Mouse (Mus musculus) ovary, postnatal 36 days (tissue): Measurements from ENCODE around the gene Kremen2.

Experiments
- DNase-seq: peaks from one replicate; pipeline ENCODE4 v3.0.0; 2022; ENCODE audit warnings: low spot score, mixed read lengths

Gene Kremen2

DNA sequence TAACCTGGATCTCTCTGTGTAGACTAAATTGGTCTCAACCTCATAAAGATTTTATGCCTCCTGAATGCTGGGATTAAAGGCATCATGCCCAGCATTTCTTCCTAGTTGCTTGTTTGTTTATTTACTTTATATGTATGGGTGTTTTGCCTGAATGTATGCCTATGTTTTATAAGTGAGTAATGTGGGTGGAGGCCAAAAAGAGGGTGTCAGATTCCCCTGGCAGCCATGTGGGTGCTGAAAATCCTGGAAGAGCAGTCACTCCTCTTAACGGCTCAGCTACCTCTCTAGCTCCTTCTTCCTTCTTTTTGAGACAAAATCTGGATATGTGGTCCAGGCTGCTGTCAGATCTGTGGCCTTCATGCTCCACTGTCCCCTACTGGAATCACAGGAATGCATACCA lies 15.2 kb downstream of the Kremen2 start:
- DNase-seq = no peak

DNA sequence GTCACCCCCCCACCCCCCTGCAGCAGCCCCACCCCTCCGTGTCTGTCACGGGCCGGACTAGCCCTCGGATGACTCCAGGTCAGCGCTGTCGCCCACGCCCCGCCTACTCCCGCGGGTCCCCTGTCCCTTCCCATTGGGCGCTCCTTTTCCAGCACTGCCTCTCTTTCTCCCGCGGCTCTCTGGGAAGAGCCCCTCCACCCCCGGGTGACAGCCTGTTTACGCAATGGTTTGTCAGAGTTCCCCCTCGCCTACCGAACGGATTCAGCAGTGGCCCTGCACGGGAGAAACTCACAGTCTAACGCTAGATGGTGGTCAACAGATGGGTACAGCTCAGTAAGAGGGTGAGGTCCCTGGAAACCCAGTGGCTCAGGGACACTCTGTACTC lies 18.9 kb downstream of the Kremen2 start:
- peak; percentile 74 for DNase-seq

DNA sequence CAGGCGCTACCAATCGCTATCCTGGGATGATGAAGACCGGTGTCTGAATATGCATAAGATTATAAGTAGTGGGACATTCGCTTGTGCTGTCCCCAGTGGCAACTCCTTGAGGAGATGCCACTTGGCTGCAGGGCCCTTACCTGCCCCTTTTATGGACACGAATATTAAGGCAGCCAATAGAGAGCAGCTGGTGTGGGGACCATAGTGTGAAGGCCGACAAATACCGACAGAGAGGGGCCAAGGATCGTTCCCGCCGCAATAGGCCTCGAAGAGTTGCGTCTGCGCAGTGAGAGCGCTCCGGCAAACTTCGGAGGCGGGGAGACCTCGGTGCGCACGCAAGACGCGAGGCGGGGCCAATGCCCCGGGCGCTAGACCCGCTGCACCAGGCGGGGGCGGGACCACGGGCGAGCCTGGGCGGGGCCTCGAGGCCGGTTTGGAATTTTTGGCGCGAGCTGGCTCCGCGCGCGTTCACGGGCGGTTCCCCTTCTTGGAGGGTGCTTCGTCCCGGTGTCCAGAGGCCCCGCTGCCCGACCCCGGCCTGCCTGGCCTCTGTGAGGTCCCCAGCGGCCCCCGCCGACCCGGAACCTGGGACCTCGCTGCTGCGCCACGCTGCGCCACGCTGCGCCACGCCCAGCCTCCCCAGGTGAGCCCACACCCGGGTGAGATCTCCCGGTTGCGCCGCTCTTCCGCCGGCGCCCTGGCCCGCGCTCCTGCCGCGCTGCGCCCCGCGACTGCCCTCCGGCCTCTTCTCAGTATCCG lies 19.5 kb downstream of the Kremen2 start, which contains the start of gene Pkmyt1:
TSS of gene Pkmyt1 (plus strand) at position 338 of the 759 bp plus-strand sequence.
- peak; percentile 97 for DNase-seq

DNA sequence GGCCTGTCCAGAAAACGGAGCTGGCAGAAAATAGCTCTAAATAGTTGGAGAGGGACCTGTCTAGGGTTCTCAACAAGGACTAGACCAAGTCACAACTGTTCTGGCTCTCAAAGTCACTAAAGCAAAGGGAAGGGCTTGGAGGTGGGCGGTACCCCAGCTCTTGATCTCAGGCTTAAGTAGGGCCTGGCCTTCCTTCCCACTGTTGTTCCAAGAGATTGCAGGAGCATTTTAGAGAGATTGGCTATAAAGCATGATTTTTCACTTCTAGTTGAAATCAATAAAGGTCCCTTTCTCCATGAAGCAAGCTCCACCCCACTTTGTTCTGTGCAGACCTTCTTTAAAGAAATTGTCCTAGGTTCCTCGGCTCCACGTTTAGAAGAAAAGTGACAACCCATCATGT lies 20.2 kb downstream of the Kremen2 start:
- DNase-seq = no peak

DNA sequence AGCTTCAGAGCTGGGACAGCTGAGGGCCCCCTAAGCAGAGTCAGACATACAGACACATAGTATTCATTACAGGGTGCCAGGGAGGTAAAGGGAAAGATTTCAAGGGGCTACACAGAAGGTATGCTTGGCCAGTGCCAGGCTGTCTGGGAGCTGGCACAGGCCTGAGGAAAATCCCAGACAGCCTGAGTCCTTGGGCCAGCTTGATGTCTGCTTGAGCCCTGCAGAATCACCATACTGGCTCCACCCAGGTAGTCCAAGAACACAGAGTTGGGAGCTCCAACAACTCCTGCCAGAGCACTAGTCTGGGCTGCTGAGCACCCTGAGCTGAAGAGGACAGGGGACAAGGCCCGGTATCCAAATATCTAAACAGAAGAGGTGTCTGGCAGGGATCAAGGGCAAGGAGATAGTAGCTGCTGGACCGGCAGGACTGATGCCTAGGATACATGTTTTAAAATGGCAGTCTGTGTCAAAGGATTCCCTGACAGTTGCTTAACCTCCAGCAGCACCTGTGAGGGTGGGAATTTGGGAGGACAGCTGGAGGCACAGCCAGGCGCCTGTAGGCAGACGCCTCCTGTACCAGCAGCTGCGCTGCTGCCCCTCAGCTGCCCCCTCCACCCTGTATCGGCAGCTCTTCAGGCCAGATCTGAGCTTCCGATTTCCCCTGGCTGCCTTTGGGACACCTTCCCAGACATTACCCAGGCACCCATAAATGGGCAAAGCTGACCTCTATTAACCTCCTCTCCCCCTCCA lies 23.1 kb downstream of the Kremen2 start, which contains the start of gene 1520401A03Rik:
TSS of gene 1520401A03Rik (minus strand) at position 408 of the 750 bp plus-strand sequence.
- no peak for DNase-seq

DNA sequence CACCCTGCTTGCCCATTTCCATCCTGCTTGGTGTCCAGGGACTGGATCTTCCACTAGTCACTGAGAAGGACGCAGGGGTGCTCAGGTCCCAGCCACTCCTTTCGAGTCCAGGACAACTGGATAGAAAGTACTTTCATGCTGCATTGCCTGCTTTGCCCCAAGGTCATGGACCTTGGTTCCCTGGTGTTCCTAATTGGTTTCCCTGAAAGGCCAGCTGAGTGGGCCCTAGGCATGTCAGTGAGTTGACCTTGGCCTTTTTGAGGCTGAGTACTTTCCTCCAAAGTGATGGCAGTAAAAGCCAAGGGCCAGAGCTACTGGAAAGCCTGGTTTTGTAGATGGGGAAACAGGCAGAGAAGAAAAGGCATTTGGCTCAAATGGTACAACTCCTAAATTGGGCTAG lies 23.7 kb downstream of the Kremen2 start:
- no peak for DNase-seq

DNA sequence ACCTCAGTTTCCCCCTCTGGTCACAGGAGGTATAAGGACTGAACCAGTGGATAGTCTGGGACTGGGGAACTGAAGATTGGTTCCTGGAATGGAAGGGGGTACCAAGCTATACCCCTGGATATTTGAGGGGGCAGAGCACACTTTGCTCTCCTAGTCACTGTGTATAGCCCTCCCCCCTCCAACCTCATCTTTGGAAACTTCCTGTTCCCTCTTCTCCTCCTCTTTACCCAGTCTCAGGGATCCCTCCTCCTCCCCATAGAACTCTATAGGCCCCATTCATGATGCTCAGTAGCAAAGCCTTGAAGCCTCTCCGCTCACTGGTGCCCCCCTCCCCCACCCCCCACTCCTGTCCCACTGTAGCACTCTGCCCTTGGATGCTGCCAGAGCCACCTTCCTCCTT lies 26.2 kb downstream of the Kremen2 start:
- DNase-seq = no peak

DNA sequence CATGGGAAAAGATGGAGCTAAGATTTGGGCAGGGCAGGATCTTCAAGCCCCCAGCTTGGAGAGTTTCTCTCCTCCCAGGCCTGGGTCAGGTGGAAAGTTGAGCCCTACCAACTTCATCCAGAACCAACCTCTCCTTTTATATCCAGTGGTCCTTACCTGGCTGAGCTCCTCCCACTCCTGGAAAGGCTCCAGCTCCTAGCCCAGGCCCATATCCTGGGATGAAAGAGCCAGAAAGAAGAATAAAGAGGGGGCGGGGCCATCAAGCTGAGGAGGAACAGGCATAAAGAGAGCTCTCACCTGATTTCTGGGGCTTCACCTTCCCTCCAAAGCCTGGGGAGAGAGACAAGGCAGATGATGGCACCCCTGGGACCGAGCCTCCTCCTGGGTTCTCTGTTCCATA lies 28.6 kb downstream of the Kremen2 start:
- no peak for DNase-seq

DNA sequence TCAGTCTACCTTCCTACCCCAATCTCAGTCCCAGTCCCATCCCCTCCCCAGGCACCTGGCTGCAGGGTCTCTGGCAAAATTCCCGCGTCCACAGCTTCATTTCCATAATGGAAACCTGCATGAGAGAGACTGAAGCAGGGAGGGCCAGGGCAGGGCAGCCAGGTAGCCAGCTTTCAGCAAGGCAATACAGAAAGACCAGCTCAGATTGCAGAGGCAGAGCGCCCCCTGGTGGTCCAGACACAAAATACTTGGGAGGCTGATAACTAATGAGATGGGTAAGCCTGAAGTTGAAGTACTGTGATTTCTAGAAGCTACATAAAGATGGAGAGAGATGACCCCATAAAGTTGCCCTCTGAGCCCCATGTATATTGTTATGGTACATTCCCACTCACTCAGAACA lies 39.4 kb downstream of the Kremen2 start:
- peak; percentile 69 for DNase-seq

DNA sequence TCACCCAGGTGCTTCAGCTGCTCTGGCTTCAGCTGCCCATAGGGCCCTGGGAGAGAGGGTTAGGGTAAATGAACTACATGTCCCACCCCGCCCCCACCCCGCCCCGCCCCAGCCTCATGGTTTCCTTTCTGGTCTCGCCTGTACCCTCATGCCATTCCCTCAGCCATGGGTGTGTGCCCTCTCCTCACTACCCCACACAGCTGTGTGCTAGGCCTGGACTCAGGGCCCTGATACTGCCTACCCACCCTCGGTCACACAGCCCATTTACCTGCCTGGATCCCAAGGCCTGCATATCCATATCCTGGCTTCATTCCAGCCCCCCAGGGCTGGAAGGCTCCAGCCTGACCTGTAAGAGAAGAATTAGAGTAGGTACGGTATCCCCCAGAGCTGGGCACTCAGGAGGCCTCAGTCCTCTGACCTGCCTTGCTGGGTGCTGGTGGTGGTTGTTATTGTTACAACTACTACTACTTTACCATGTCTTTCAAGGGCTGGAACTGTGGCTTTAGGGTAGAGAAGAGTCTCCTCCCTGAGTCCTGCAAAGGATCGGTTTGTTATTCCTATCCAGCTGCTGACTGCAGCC lies 40.0 kb downstream of the Kremen2 start:
- no peak for DNase-seq

DNA sequence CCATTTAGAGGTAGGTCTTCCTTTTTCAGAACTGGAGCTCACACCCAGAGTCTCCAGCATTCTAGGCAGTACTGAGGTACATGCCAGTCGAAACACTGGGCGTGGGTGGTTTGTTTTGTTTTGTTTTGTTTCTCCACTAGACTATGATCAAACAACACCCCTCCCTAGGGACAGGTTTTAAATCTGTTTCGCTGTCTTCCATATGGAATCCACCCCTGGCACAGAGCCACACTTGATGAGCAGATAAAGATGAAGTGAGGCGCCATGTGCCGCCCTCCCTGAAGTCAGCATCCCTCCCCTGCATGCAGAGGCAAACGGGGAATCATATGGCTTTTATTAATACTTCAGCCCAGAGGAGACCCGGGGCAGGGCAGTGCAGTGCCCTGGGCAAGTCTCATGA lies 40.9 kb downstream of the Kremen2 start:
- DNase-seq = no peak

DNA sequence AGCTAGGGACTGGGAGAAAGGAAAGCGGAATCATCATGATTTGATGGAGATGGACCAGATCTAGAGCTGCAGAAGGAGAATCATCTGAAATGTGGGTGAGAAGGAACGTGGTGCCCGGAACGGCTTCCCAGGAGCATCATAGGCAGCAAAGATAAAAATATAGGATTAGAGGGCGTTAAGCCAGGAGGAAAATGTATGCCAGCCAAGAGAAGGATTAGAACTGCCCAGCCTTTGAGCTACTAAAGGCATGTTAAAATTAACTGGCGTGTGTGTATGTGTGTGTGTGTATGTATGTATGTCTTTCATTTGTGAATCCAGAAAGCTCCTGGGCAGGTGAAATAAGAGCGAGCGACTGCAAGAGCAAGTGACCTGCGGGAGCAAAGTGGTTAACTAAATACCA lies 42.3 kb downstream of the Kremen2 start:
- no peak for DNase-seq

DNA sequence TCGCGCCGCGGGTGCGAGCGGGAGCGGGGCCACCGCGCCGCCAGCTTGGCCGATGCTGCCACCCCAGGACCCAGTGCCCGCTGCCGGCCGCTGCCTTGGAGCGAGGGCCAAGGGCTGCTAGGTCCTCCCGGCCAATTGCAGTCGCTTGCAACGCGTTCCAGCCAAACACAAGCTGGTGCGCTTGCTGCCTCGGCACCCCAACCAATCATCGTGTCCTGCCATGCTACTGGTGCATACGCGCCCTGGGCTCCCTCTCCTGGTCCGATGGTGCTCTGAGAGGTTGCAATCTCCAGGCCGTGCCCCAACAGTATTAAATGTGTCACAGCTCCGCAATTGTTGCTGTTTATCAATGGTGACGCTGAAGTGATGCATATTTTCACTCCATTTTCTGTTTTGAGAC lies 45.6 kb downstream of the Kremen2 start:
- peak; percentile 85 for DNase-seq

DNA sequence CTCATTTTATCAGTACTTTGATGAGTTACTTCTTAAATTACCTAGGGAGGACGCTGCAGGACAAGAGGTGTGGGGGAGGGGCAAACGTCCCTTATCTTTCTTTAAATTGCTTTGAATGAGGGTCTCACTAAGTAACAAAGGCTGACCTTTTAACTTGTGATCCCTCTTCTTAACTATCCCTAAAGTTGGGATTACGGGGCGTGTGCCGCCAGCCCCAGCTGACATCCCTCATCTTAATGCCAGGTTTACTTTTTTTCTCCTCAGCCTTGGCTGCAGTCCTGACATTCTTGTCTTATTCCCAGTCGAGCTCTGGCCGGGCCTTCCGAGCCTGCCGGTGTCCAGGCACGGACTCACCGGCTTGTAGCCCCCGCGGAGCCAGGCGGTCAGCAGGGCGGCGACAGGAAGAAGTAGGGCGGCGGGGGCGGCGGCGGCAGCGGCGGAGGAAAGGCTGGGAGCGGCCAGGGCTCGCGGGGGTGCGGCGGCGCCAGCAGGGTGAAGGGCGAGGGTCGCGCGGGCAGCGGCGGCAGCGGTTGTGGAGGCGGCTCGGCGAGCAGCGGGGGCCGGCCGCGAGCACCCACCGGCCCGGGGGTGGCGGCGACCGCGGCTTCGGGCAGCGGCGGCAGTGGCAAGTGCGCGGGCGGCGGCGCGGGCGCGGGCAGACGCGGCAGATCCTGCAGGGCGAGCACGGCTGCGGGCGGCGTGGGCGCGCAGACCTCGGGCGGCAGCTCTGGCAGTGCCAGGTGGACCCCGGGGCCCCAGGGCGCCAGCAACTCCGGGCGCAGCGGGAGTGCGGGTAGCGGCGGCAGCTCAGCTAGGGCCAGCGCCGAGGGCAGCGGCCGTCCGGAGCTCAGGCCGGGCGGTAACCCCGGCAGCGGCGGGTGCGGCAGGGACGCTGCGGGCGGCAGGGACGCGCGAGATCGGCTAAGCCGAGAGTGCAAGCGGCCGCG lies 46.2 kb downstream of the Kremen2 start:
- peak; percentile 41 for DNase-seq

DNA sequence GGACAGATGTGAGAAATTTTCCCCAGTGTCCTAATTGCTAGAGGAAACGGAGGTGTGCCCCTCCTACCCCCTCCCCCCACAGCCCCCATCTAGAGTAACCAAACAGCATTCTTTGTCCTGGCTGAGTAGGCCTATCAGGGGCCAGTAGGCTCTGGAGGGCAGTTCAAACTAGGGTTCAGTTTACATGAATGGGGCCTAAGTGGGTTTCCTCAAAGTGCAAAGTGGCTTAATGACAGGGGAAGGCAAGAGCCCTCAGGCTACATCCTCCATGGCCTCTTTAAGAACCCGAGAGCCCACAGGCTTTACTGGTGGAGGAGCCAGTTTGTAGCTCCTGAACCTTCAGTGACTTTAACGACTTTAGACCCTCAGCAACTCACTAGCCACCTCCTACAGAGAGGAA lies 49.8 kb downstream of the Kremen2 start:
- DNase-seq = no peak

DNA sequence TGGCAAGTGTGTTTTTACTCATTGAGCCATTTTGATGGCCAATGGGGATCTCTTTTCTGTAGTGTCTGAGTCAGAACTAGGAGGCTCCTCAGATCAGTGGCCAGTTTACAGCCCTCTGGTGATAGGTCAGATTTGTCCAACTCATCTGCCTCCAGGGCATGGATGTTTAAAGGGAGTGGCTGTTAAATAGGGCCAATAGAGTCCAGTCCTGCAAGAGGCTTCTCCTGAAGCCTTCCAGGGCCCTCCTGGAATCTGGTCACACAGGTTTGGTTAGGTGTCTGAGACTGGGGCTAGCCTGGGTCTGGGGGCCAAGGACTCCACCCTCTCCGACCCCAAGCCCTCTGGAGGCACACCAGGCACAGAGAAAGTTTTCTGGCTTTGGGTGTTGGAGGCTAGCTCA lies 51.1 kb downstream of the Kremen2 start:
- no peak for DNase-seq
